Mouse (Mus musculus): ENCODE data around the gene Sncb. TPM values are rescaled to one million over a fixed set of nuclear protein-coding genes. Genes with fewer than 3 reads are reported as not detected.
"Not testable (repeated sequence)": the region's sequence is repeated elsewhere in the genome, so short reads cannot be mapped to it uniquely, and the experiment has no call there.

Sncb gene
- polyA plus RNA-seq, 1 experiment from 2014 or later, result 157 TPM

DNA sequence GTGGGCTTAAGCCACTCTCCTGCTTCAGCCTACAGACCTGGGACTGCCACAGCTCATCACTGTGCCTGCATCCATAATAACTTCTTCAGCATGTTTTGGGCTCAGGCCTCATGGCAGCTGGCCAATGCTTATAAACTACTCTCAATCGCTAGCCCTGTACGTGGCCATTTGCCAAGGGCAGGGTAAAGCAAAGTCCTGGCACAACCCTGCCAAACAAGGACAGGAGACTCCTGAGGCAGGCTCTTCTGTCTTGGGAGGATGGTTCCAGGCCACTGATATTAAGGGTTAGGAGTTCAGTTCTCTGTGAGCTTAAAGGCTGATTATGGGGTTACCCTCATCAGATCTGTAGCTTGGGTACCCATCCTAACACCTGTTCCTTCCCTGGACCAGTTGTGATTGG lies 21.2 kb upstream of the Sncb start:
- H3K27ac ChIP-seq (ENCODE audit: low read depth, low read length); H3K4me2 ChIP-seq (ENCODE audit: low read length); H3K4me3 ChIP-seq (ENCODE audit: low read length); H3K9me3 ChIP-seq (ENCODE audit: control insufficient read depth, low read length); H3K9ac ChIP-seq (ENCODE audit: low read depth, low read length); ATAC-seq; H3K36me3 ChIP-seq (ENCODE audit: control insufficient read depth, insufficient read depth, low read length); H3K27me3 ChIP-seq (replicated peaks; ENCODE audit: control insufficient read depth, insufficient read depth, low read length): not testable (repeated sequence)
- peaks cover 11% of the 10 kb centered on the region for H3K4me1 ChIP-seq (ENCODE audit: control insufficient read depth, insufficient read depth, low read depth, low read length)
- WGBS, result 52% methylated on average over 2 of the region's 2 CpGs

DNA sequence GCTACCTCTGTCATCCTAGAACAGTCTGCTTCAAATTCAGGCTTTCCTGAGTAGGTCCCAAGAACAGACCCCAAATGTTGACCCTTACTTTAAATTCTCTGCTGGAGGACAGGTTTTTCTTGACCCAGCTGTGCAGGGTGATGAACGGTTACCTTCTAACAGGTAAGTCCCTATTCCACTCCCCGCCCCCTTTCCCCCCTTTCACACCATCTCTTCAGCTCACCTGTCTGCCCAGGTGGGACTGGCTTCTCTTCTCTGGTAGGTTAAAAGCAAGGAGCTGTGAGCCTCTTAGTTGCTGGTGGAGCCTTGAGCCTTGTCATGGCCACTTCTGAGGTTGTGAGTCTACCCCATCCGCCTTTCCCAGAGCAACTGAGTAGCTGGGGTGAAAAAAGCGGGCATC lies 17.3 kb upstream of the Sncb start, which contains the start of gene Eif4e1b:
Gene Eif4e1b (plus strand): TSS at position 301 of the 400 bp plus-strand sequence.
- Histone ChIP-seq H3K27ac (ENCODE audit: low read depth, low read length) (no peak within 1 kb of the TSS), H3K9me3 (ENCODE audit: control insufficient read depth, low read length) (no peaks in the 10 kb centered on the region), H3K36me3 (ENCODE audit: control insufficient read depth, insufficient read depth, low read length) (no peaks in the 10 kb centered on the region), H3K4me1 (ENCODE audit: control insufficient read depth, insufficient read depth, low read depth, low read length) (peaks cover 4% of the 10 kb centered on the region), H3K27me3 (replicated peaks; ENCODE audit: control insufficient read depth, insufficient read depth, low read length) (no peaks in the 10 kb centered on the region), H3K4me3 (ENCODE audit: low read length) (no peak within 1 kb of the TSS), H3K9ac (ENCODE audit: low read depth, low read length) (no peak within 1 kb of the TSS), H3K4me2 (ENCODE audit: low read length) (no peak within 1 kb of the TSS)
- WGBS, result 94% methylated on average over 4 of the region's 4 CpGs
- ATAC-seq, result no peak

DNA sequence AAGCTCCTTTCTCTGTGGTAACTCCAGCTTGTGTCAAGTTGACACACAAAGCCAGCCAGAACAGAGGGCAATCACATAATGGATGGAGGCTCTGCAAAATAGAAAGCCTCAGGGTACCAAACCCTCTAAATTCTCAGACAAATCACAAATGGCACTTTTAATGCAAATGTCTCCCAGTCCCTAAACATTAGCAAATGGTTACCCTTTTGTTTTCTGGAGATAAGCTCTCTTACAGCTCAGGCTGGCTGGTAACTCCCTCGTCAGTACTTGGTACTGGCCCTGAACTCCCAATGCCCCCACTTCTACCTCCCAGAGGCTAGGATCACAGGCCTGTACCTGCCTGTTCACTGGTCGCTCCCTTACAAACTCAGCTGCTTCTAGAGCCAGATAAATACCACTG lies 16.8 kb upstream of the Sncb start:
- 46% methylated on average over 2 of the region's 2 CpGs for WGBS
- no peak overlapping the region for H3K4me2 ChIP-seq (ENCODE audit: low read length)
- no peak overlapping the region for H3K9ac ChIP-seq (ENCODE audit: low read depth, low read length)
- H3K27ac ChIP-seq (ENCODE audit: low read depth, low read length), result no peak overlapping the region
- H3K27me3 ChIP-seq (replicated peaks; ENCODE audit: control insufficient read depth, insufficient read depth, low read length), result no peaks in the 10 kb centered on the region
- H3K4me3 ChIP-seq (ENCODE audit: low read length), result no peak overlapping the region
- H3K9me3 ChIP-seq (ENCODE audit: control insufficient read depth, low read length), result no peaks in the 10 kb centered on the region
- no peaks in the 10 kb centered on the region for H3K36me3 ChIP-seq (ENCODE audit: control insufficient read depth, insufficient read depth, low read length)
- H3K4me1 ChIP-seq (ENCODE audit: control insufficient read depth, insufficient read depth, low read depth, low read length), result peaks cover 4% of the 10 kb centered on the region
- ATAC-seq, result no peak

DNA sequence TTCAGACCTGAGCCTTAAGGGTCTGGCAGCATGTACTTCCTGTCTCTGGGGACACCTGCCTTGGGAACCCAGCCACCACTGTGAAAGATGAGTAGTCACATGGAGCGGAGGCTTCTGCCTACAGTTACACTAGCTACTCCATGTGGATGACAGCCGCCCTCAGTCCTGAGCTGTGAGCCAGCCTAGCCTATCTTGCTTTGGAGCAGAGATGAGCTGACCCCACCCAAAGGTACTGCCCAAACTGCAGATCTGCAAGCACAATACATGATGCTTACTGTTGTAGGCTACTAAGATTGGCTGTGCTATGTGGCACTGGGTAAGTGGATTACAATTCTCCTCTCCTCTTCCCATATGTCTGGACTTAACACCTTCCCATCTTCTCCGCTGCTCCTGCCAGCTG lies 14.7 kb upstream of the Sncb start:
- Histone ChIP-seq H3K36me3 (ENCODE audit: control insufficient read depth, insufficient read depth, low read length) (no peaks in the 10 kb centered on the region), H3K27me3 (replicated peaks; ENCODE audit: control insufficient read depth, insufficient read depth, low read length) (no peaks in the 10 kb centered on the region), H3K4me1 (ENCODE audit: control insufficient read depth, insufficient read depth, low read depth, low read length) (peaks cover 4% of the 10 kb centered on the region), H3K9me3 (ENCODE audit: control insufficient read depth, low read length) (no peaks in the 10 kb centered on the region), H3K4me3 (ENCODE audit: low read length) (no peak overlapping the region), H3K4me2 (ENCODE audit: low read length) (no peak overlapping the region), H3K27ac (ENCODE audit: low read depth, low read length) (no peak overlapping the region), H3K9ac (ENCODE audit: low read depth, low read length) (no peak overlapping the region)
- no peak for ATAC-seq
- WGBS, result 83% methylated on average over 3 of the region's 3 CpGs

DNA sequence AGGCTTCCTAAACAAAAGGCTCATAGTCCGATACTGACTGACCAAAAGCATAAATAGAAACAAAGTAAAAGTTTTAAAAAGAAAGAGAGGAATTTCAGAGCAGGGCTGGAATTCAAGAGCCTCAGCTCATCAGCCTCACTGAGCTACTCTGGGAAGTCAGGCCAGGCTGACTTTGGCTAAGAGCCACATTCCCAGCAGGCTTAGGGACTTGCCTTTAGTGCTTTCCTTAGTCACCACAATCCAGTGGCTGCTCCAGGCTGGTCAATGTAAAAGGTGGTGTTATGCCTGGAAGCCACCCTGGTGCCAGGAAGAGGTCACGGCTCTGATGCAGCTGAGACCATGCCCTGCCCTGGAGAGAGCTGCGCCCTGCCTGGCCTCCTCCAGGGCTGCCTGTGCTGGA lies 14.2 kb upstream of the Sncb start:
- H3K27me3 ChIP-seq (replicated peaks; ENCODE audit: control insufficient read depth, insufficient read depth, low read length), result no peaks in the 10 kb centered on the region
- no peak overlapping the region for H3K9ac ChIP-seq (ENCODE audit: low read depth, low read length)
- no peak overlapping the region for H3K4me3 ChIP-seq (ENCODE audit: low read length)
- no peak overlapping the region for H3K4me2 ChIP-seq (ENCODE audit: low read length)
- peak; percentile 67 for ATAC-seq
- H3K27ac ChIP-seq (ENCODE audit: low read depth, low read length), result no peak overlapping the region
- no peaks in the 10 kb centered on the region for H3K9me3 ChIP-seq (ENCODE audit: control insufficient read depth, low read length)
- 58% methylated on average over 3 of the region's 3 CpGs for WGBS
- no peaks in the 10 kb centered on the region for H3K36me3 ChIP-seq (ENCODE audit: control insufficient read depth, insufficient read depth, low read length)
- peaks cover 4% of the 10 kb centered on the region for H3K4me1 ChIP-seq (ENCODE audit: control insufficient read depth, insufficient read depth, low read depth, low read length)

DNA sequence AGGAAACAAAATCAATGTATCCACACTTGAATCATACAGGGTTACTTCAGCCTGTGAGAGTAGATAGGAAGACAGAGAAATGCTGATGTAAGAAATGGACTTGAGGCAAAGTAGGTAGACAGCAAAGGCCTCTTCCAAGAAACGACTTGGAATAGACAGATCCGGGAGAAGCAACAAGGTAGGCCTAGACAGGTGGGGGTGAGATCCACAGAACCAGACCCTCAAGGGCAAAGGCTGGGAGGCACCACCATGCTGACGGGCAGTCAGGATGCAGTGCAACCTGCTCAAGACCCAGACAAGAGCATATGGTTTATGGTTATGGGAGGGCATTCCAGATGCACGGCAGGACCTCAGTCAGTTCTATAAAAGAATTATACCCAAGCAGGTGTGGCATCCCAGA lies 617 bp upstream of the Sncb start:
- WGBS, result 84% methylated on average over 4 of the region's 4 CpGs
- H3K9ac ChIP-seq (ENCODE audit: low read depth, low read length), result peak overlapping the region; percentile 85; the same call in 1 of the 2 replicates
- H3K4me2 ChIP-seq (ENCODE audit: low read length), result peak overlapping the region; percentile 79
- no peaks in the 10 kb centered on the region for H3K9me3 ChIP-seq (ENCODE audit: control insufficient read depth, low read length)
- peak overlapping the region; percentile 79; the same call in 1 of the 2 replicates for H3K27ac ChIP-seq (ENCODE audit: low read depth, low read length)
- peak overlapping the region; percentile 68 for H3K4me3 ChIP-seq (ENCODE audit: low read length)
- peaks cover 18% of the 10 kb centered on the region for H3K4me1 ChIP-seq (ENCODE audit: control insufficient read depth, insufficient read depth, low read depth, low read length)
- ATAC-seq, result no peak
- H3K36me3 ChIP-seq (ENCODE audit: control insufficient read depth, insufficient read depth, low read length), result no peaks in the 10 kb centered on the region
- peaks cover 5% of the 10 kb centered on the region for H3K27me3 ChIP-seq (replicated peaks; ENCODE audit: control insufficient read depth, insufficient read depth, low read length)

DNA sequence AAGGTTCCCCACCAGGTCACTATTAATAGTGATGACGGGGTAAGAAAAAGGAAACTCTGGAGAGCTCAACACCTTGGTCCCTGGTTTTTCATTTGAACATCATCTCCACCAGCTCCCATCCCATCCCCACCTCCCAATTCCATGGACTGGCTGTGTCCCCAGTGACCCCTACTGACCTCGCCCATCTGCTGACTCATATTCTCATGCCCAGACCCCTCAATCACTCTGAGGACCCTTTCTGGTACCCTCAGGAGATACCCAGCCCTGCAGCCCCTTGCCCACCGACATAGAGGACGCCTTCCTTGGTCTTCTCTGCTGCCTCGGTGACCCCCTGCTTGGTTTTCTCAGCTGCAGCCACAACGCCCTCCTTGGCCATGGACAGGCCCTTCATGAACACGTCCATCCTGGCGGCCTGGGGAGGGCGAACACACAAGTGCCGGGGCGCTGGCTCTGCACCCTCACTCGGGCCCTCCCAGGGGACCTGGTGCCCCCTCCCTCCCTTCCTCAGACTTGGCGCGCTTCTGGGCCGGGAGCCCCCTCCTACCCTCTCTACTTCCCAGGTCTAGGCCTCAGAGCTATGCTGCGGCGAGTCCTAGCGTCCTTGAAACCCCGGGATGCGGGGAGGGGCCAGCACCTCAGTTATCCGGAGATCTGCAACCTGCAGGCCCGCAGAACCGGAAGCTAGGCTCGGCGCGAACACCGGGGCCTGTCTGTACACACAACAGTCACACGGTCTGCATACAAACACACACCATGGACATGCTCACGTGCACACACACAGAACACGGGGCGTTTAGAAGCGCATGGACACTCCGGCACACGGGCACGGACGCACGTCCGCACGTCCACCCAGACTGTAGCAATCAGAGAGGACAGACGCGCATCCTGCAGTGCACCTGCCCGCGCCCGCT lies 859 bp downstream of the Sncb start:
- 5% methylated on average over 38 of the region's 44 CpGs for WGBS
- ATAC-seq, result peak; percentile 53
- Histone ChIP-seq H3K27ac (ENCODE audit: low read depth, low read length) (peak overlapping the region; percentile 79), H3K4me2 (ENCODE audit: low read length) (peak overlapping the region; percentile 79), H3K9me3 (ENCODE audit: control insufficient read depth, low read length) (no peaks in the 10 kb centered on the region), H3K9ac (ENCODE audit: low read depth, low read length) (peak overlapping the region; percentile 85), H3K36me3 (ENCODE audit: control insufficient read depth, insufficient read depth, low read length) (no peaks in the 10 kb centered on the region), H3K4me3 (ENCODE audit: low read length) (peak overlapping the region; percentile 68), H3K4me1 (ENCODE audit: control insufficient read depth, insufficient read depth, low read depth, low read length) (peaks cover 18% of the 10 kb centered on the region), H3K27me3 (replicated peaks; ENCODE audit: control insufficient read depth, insufficient read depth, low read length) (peaks cover 5% of the 10 kb centered on the region)

DNA sequence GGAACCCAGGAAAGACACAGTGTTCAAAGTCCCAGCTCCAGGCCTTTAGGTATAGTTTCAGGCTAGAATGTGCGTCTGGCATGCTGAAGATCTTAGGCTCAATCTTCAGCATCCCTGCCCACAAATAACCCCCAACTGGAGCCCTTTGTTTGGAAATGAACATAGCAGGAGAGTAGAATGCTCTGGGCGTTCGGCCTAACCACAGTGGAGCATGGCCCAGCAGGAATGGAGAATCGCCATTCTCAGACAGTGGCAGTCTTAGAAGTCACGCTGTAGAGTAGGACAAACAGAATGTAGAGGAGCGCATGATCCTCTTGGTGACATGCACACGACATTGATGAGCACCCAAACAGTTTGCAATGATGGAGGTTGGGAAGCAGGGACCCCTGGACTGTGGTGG lies 5.5 kb downstream of the Sncb start:
- WGBS, result 69% methylated on average over 7 of the region's 7 CpGs

GRCm38 (mm10) chr13:54760164-54760795 lies 6.1 kb downstream of the Sncb start:
- no peak overlapping the region for H3K4me3 ChIP-seq (ENCODE audit: low read length)
- 54% methylated on average over 8 of the region's 8 CpGs for WGBS
- peaks cover 45% of the 10 kb centered on the region for H3K4me1 ChIP-seq (ENCODE audit: control insufficient read depth, insufficient read depth, low read depth, low read length)
- H3K27ac ChIP-seq (ENCODE audit: low read depth, low read length), result no peak overlapping the region
- no peak for ATAC-seq
- no peaks in the 10 kb centered on the region for H3K9me3 ChIP-seq (ENCODE audit: control insufficient read depth, low read length)
- H3K9ac ChIP-seq (ENCODE audit: low read depth, low read length), result no peak overlapping the region
- no peaks in the 10 kb centered on the region for H3K36me3 ChIP-seq (ENCODE audit: control insufficient read depth, insufficient read depth, low read length)
- H3K27me3 ChIP-seq (replicated peaks; ENCODE audit: control insufficient read depth, insufficient read depth, low read length), result peaks cover 5% of the 10 kb centered on the region
- H3K4me2 ChIP-seq (ENCODE audit: low read length), result no peak overlapping the region

More for the DNA sequence above, 5.5 kb downstream of the Sncb start:
- Histone ChIP-seq H3K9ac (ENCODE audit: low read depth, low read length) (no peak overlapping the region), H3K4me3 (ENCODE audit: low read length) (no peak overlapping the region), H3K36me3 (ENCODE audit: control insufficient read depth, insufficient read depth, low read length) (no peaks in the 10 kb centered on the region), H3K9me3 (ENCODE audit: control insufficient read depth, low read length) (no peaks in the 10 kb centered on the region), H3K4me1 (ENCODE audit: control insufficient read depth, insufficient read depth, low read depth, low read length) (peaks cover 42% of the 10 kb centered on the region), H3K27me3 (replicated peaks; ENCODE audit: control insufficient read depth, insufficient read depth, low read length) (peaks cover 5% of the 10 kb centered on the region), H3K4me2 (ENCODE audit: low read length) (no peak overlapping the region), H3K27ac (ENCODE audit: low read depth, low read length) (no peak overlapping the region)
- no peak for ATAC-seq

All from hindbrain, embryonic 16.5 days (tissue).